17 mouse cellular contexts compared by ENCODE assay signal in genomic region chr6:5189507-5189906, GRCm38 (mm10). TPM values are rescaled to one million over a fixed set of nuclear protein-coding genes. Genes with fewer than 3 reads are reported as not detected.
DNase-seq lines count a peak whose midpoint lies in the region; ATAC-seq lines count a peak whose summit lies in the region.
"Had no signal": no experiment of that assay in that cellular context is flagged by ENCODE, and none has a peak within 500 bp of the region (broad histone marks: within the 10 kb centered on the region; RNA-seq: fewer than 3 reads in every experiment).

No protein-coding gene starts in this region.

- H3K9ac ChIP-seq in liver, embryonic 16.5 days (ENCODE audit: low read depth, low read length): no peak overlapping the region
- H3K9ac ChIP-seq in midbrain, embryonic 11.5 days (ENCODE audit: low read length): no peak overlapping the region
- H3K9ac ChIP-seq: embryonic facial prominence, embryonic 13.5 days; forebrain, embryonic 13.5 days; heart, embryonic 13.5 days; neural tube, embryonic 13.5 days had no signal

- no peak overlapping the region for H3K4me3 ChIP-seq in liver, embryonic 16.5 days (ENCODE audit: low read depth, low read length)
- no peak overlapping the region for H3K4me3 ChIP-seq in midbrain, embryonic 11.5 days (ENCODE audit: low read depth, low read length)
- H3K4me3 ChIP-seq: embryonic facial prominence, embryonic 13.5 days; forebrain, embryonic 13.5 days; heart, embryonic 13.5 days; neural tube, embryonic 13.5 days had no signal

- no peaks in the 10 kb centered on the region for H3K9me3 ChIP-seq in liver, embryonic 16.5 days (replicated peaks; ENCODE audit: control insufficient read depth, low read length)
- H3K9me3 ChIP-seq in midbrain, embryonic 11.5 days (ENCODE audit: control insufficient read depth, low read length): no peaks in the 10 kb centered on the region
- H3K9me3 ChIP-seq: embryonic facial prominence, embryonic 13.5 days; forebrain, embryonic 13.5 days; heart, embryonic 13.5 days; neural tube, embryonic 13.5 days had no signal

- peaks cover 11% of the 10 kb centered on the region for H3K4me1 ChIP-seq in liver, embryonic 16.5 days (ENCODE audit: control insufficient read depth, low read depth, low read length)
- H3K4me1 ChIP-seq in midbrain, embryonic 11.5 days (ENCODE audit: control insufficient read depth, insufficient read depth, low read length): no peaks in the 10 kb centered on the region; the same call in 1 of the 2 replicates
- H3K4me1 ChIP-seq: forebrain, embryonic 13.5 days; neural tube, embryonic 13.5 days had no signal

- no peaks in the 10 kb centered on the region for H3K36me3 ChIP-seq in liver, embryonic 16.5 days (ENCODE audit: control insufficient read depth, insufficient read depth)
- H3K36me3 ChIP-seq in midbrain, embryonic 11.5 days (ENCODE audit: control insufficient read depth, insufficient read depth, low read length): no peaks in the 10 kb centered on the region
- H3K36me3 ChIP-seq: embryonic facial prominence, embryonic 13.5 days; heart, embryonic 13.5 days; neural tube, embryonic 13.5 days had no signal

- peak overlapping the region; percentile 79 for H3K27ac ChIP-seq in liver, embryonic 16.5 days (ENCODE audit: low read length)
- H3K27ac ChIP-seq in midbrain, embryonic 11.5 days (ENCODE audit: low read depth, low read length): no peak overlapping the region
- H3K27ac ChIP-seq: embryonic facial prominence, embryonic 13.5 days; forebrain, embryonic 13.5 days; heart, embryonic 13.5 days; neural tube, embryonic 13.5 days had no signal

- peak; percentile 60 for ATAC-seq in liver, embryonic 16.5 days (ENCODE audit: low read depth)
- no peak for ATAC-seq in midbrain, embryonic 11.5 days (ENCODE audit: low FRiP score)
- ATAC-seq: forebrain, embryonic 13.5 days; midbrain, embryonic 16.5 days had no signal

- peak; percentile 75 for DNase-seq in heart, adult 11 months
- DNase-seq in heart, postnatal 36 days: no peak
- peak; percentile 26 to 28 for DNase-seq in kidney, postnatal 4 days
- no peak for DNase-seq in kidney, adult 18-20 months
- peak; percentile 85 for DNase-seq in lung, postnatal 36 days
- DNase-seq in midbrain, embryonic 11.5 days (ENCODE audit: low spot score, missing footprints): no peak
- no peak for DNase-seq in left cerebral cortex, postnatal 14 days (ENCODE audit: low spot score in 2 of 2)
- DNase-seq: cerebellum, postnatal 36 days; thymus, adult 18-20 months had no signal

- 63% methylated on average over 4 of the region's 4 CpGs for WGBS in liver, embryonic 16.5 days (ENCODE audit: insufficient replicate concordance)
- WGBS in midbrain, embryonic 11.5 days: 88% methylated on average over 4 of the region's 4 CpGs

- intact Hi-C loops in heart, postnatal 36 days (cut with DNase I): no loop called here
- intact Hi-C loops in left cerebral cortex, postnatal 14 days (cut with DNase I): no loop called here

- no peak overlapping the region for H3K4me2 ChIP-seq in liver, embryonic 16.5 days (ENCODE audit: low read depth, low read length)
- no peak overlapping the region for H3K4me2 ChIP-seq in midbrain, embryonic 11.5 days
- H3K4me2 ChIP-seq: embryonic facial prominence, embryonic 13.5 days; forebrain, embryonic 13.5 days; heart, embryonic 13.5 days; neural tube, embryonic 13.5 days had no signal

- no peaks in the 10 kb centered on the region for H3K27me3 ChIP-seq in liver, embryonic 16.5 days (ENCODE audit: control insufficient read depth, insufficient read depth, low read depth, low read length)
- no peaks in the 10 kb centered on the region for H3K27me3 ChIP-seq in midbrain, embryonic 11.5 days (ENCODE audit: control insufficient read depth, insufficient read depth, low read length)
- H3K27me3 ChIP-seq: embryonic facial prominence, embryonic 13.5 days; forebrain, embryonic 13.5 days; neural tube, embryonic 13.5 days had no signal

RNA-seq across cellular contexts. Expression of gene Pon1, which starts 4.2 kb away (rescaled TPM):
- total RNA-seq in heart, postnatal 36 days (2021): under 1 TPM in 1 of 2 experiments, not detected in 1; 0.53 TPM
- polyA plus RNA-seq in liver, embryonic 16.5 days (2015; fragmentation: Nextera tagmentation; extraction: Ambion mirVana): 15.5 and 19.2 TPM in 2 replicates
- 0.08 and 0.18 TPM in 2 replicates for polyA plus RNA-seq in midbrain, embryonic 11.5 days (2014; fragmentation: Nextera tagmentation; extraction: Ambion mirVana)
- not detected for total RNA-seq in left cerebral cortex, postnatal 14 days (2021)
- total RNA-seq: layer of hippocampus, adult 18-20 months; left cerebral cortex, postnatal 10 days had no signal
- polyA plus RNA-seq: forebrain, embryonic 13.5 days; heart, embryonic 13.5 days; neural tube, embryonic 13.5 days had no signal

Comparison
In these comparisons a context has a peak if more than half of its experiments do, and no peak if none do; other contexts are left out.
1. DNase-seq: peak in heart, adult 11 months (single experiment), kidney, postnatal 4 days (2 of 2) and lung, postnatal 36 days (single experiment); none in heart, postnatal 36 days (0 of 2), kidney, adult 18-20 months (single experiment), midbrain, embryonic 11.5 days (single experiment) and left cerebral cortex, postnatal 14 days (0 of 2).